Comparison of ENCODE assay signal across 1 mouse cellular context in the genomic region with DNA sequence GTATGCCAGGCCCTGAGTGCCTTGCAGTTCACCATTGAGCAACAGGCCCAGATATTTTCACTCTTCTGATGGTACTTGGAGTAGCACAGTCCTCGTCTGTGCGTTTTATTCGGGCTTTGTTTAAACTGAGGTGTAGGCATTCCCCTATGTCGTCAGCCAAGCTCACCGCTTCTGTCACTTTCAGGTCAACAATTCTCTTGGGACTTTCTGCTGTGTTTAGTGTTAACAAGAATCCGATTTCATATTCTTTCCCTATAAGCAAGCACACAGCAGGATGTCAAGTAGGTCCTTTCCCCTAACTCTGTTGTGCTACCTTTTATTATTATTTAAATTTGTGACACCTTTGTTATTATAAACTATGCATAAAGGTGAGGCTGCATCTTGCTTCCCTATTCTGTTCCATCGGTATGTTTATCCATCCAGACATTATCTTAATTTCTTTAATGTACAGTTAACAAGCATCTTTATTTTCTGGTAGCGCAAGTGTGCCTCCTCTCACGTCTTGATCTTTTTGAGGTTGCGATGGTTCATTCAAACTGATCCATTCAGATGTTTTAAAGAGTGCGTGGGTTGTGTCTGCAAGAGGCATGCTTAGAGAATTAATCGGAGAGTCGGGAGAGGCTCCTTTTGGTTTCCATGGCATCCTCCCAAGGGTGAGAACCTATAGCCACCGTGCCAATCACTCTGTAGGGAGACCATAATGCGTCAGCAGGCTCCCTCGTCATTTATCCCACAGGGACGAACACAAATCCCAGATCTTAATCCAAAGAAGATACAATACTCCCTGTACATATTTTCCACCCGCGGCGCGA.
TF ChIP-seq lines count a peak whose summit lies in the region.

No protein-coding gene starts in this region.

TF ChIP-seq in CH12.LX, 34 proteins besides CTCF, POLR2A, EP300 and RAD21:
- TF ChIP-seq BHLHE40 (IDR thresholded peaks at IDR 0.05; ENCODE audit: low read depth, low read length) (peak; percentile 53; the same call in 1 of the 2 replicates), UBTF (IDR thresholded peaks at IDR 0.05; ENCODE audit: low read depth, low read length) (no peak), MAZ (IDR thresholded peaks at IDR 0.05; ENCODE audit: low read depth, low read length) (no peak), POLR2AphosphoS2 (IDR thresholded peaks at IDR 0.05; ENCODE audit: low read depth, low read length) (no peak), ZMIZ1 (IDR thresholded peaks at IDR 0.05; ENCODE audit: low read depth, low read length) (0 out of 2 replicates have a peak, but pooled peaks have one; percentile 28), ZC3H11A (IDR thresholded peaks at IDR 0.05; ENCODE audit: low read depth, low read length) (no peak), ETS1 (conservative IDR thresholded peaks at IDR 0.05; ENCODE audit: low read depth, low read length) (peak; percentile 72), SMC3 (IDR thresholded peaks at IDR 0.05; ENCODE audit: low read depth, low read length) (no peak), IRF4 (IDR thresholded peaks at IDR 0.05; ENCODE audit: low read depth, low read length) (peak; percentile 74; the same call in 1 of the 2 replicates), CHD2 (IDR thresholded peaks at IDR 0.05; ENCODE audit: low read length) (no peak), JUND (conservative IDR thresholded peaks at IDR 0.05; ENCODE audit: low read depth, low read length) (peak; percentile 51; the same call in 1 of the 2 replicates), RCOR1 (conservative IDR thresholded peaks at IDR 0.05; ENCODE audit: low read depth, low read length) (no peak), TCF12 (IDR thresholded peaks at IDR 0.05; ENCODE audit: low read depth, low read length) (peak; percentile 39; the same call in 1 of the 2 replicates), SIN3A (IDR thresholded peaks at IDR 0.05; ENCODE audit: low read length) (peak; percentile 55), MEF2A (IDR thresholded peaks at IDR 0.05; ENCODE audit: borderline replicate concordance, low read depth, low read length) (no peak; the same call in 1 of the 2 replicates), MAX (IDR thresholded peaks at IDR 0.05; ENCODE audit: low read length) (no peak), CHD1 (IDR thresholded peaks at IDR 0.05; ENCODE audit: low read depth, low read length) (peak; percentile 83; the same call in 1 of the 2 replicates), KAT2A (IDR thresholded peaks at IDR 0.05; ENCODE audit: insufficient replicate concordance, low read length) (0 out of 2 replicates have a peak, but pooled peaks have one; percentile 34), HCFC1 (IDR thresholded peaks at IDR 0.05; ENCODE audit: low read depth, low read length) (no peak), MXI1 (IDR thresholded peaks at IDR 0.05; ENCODE audit: low read depth, low read length) (0 out of 2 replicates have a peak, but pooled peaks have one; percentile 61), NELFE (IDR thresholded peaks at IDR 0.05; ENCODE audit: low read depth, low read length) (0 out of 2 replicates have a peak, but pooled peaks have one; percentile 4)
